Mouse (Mus musculus): ENCODE data around the gene Tmem86a.

Gene Tmem86a

GRCm38 (mm10) chr7:47050366-47050765 lies at the start of gene Tmem86a:
Gene Tmem86a, plus strand, starts transcription at chr7:47050601.
- under 1% methylated on average over 33 of the region's 33 CpGs for WGBS

DNA sequence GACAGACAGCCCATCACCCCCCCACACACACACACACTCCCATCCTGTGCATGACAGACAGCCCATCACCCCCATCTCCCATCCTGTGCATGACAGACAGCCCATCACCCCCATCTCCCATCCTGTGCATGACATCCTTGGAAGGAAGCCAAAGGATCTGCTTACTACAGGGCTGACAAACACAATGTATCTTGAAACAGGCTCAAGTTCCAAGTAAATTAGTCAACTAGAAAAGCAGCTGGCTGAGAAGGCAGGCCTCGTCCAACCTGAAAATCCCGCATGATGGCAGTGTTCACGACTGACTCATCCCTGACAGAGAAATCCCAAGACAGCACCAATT lies 49.8 kb upstream of the Tmem86a start:
- WGBS: 18% methylated on average over 3 of the region's 3 CpGs

DNA sequence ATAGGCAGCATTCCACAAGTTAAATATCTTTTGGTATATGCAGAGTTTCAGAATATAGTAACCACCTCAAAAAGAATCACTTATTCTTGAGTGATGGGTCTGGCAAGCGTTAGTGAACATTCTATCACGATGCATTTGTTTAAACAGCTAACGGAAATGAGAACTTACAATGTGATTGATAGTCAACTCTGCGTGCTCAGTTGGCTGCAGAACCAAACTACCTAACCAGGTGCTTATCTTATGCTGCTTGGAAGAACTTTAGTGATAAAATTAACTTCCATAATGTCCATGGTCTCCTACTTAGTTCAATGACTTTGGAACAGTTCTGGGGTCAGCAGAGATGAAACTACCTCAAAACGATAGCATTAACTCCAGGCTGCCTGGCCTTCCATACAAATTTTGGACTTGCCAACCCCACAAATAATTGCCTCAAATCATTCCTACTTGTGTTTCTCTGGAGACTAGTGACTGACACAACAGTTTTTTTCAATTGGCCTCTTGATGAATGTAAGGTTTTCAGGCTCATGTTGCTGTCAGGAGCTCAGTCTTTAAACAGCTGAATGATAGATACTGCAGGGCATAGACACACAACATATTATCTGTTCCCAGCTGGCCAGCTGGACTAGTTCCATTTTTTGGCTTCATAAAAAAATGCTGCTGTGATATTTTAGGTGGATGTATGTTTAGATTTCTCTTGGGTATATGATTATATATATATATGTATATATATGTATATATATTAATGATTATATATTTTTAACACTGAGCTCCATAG lies 49.1 kb upstream of the Tmem86a start:
- WGBS: 46% methylated on average over 5 of the region's 5 CpGs

DNA sequence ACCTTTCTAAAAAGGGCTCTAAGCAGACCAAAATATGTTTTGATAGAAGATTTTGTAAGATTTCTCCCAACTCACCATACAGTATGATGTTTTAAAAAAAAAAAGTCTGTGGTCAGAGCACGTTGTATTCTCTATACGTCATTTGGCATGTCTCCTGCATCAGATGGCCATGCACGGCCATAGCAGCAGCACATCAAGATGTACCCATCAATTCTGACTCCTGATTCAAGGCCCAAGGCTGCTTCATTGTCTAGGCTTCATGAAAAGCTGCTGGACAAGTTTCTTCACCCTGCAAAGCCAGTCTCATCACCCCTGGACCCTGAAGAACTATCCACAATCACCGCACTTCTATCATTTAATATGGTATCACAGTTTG lies 48.5 kb upstream of the Tmem86a start:
- 66% methylated on average over 4 of the region's 4 CpGs for WGBS

GRCm38 (mm10) chr7:47003411-47004115 lies 46.8 kb upstream of the Tmem86a start:
- 60% methylated on average over 3 of the region's 3 CpGs for WGBS

- WGBS: 9% methylated on average over 21 of the region's 21 CpGs
Measured at GRCm38 (mm10) chr7:47007109-47007780, 43.2 kb upstream of the Tmem86a start.

DNA sequence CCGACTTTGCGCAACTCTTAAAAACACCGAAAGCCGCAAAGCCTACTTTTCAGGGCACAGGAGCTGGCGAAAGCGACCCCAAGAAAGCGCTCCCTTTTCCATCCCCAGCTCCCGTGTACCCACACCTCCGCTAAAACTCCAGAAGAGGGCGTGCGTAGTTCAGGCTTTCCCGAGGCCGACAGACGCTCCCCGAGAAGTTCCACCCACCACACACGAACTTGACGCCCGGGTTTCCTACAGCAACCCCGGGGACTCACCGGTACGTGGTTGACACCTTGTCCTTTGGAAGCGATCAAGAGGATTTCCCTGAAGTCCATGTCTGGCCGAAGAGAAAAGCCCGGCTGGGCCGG lies 42.6 kb upstream of the Tmem86a start:
- WGBS: under 1% methylated on average over 25 of the region's 25 CpGs

GRCm38 (mm10) chr7:47008168-47008993 lies 42.0 kb upstream of the Tmem86a start, which contains the start of gene Spty2d1:
Gene Spty2d1, minus strand, starts transcription at chr7:47008411.
- under 1% methylated on average over 57 of the region's 57 CpGs for WGBS

DNA sequence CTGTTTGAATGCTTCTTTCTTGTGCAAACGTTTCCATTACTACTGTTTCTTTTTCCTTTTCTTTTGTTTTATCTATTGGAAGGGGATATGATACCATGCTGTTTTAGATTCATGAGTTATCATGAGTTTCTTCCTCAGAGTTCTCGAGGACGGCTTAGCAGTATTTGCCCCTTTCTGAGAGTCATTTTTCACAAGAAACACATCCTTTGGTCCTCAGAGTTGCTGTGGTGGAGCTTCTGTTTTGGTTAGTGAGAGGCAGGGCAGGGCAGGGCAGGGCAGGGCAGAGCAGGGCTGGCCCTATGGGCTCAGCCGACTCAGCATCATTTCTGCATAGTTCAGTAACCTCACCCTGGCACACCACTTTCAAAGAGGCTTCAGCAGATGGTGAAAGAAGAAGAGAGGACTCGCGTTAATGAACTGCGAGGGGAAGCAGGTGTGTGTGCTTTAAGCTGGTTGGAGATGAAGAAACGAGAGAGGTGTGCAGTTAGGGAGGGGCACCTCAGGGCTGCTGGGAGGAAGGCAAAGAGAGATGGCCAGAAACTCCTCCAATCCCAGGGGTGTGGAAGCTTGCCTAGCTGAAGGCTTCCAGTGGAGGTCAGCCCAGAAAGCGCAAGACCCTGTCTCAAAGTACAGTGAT lies 37.2 kb upstream of the Tmem86a start:
- WGBS: 55% methylated on average over 9 of the region's 9 CpGs

DNA sequence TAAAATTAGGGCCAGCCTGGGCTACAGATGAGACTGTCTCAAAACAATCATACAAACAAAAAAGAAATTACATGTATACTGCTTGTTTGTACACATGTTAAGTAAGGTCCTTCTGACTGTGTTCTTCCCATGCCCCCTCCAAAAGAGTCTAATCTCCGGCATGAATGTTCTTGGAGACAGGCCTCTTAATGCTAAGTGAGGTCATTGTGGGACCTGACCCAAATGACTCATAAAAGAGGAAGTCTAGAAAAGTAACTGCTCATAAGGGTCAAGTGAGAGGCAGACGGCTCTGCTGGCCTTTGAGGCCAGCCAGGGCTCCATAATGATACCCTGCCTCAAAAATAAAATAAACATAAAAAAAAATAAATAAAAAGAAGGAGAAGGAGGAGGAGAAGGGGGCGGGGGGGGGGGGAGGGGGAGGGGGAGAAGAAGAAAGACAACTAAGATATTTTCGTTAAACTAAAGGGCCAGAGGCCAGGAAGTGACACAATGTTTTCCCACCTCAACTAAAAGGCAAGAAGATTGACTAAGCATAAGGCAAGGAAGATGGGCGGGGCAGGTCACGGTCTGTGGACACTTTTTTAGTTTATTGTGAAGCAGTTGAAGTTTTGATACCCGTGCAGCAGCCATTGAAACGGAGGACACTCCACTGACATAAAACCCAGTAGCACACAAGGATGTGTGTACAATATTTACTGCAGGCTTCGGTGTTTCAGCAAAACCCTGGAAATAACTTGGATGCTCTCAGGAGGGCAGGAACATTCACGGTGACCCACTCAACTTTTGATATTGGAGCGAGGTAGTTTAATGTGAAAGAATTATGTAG lies 35.6 kb upstream of the Tmem86a start:
- WGBS: 54% methylated on average over 11 of the region's 11 CpGs

DNA sequence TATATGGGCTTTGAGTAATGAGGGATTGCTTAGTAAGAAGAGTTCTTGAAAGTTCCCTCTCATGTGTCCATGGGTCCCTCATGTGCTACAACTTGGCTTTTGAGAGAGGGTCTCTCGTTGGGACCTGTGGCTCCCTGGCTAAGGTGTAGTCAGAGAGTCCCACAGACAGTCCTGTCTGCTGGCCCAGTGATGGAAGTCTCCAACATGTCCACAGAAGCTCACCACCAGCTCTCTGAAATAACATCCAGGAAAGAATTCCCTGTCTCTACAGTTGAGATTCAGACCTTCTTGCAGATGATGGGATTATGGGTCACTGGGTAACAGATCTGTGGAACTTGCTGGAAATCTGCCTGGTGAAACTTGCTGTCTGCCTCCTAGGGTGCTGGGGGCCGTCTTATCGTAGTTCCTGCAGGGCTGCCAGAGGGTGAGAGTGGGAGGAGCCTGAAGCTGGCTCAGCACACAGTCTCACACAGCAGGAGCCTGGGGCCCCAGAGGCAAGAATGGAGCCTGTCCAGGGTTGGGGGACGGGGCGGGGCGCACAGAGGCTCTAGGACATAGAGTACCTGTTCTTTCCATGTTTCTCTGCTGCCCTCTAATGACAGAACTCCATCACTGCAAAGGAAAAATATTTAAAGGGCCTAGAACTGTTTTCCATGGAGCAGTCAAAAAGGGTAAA lies 34.9 kb upstream of the Tmem86a start:
- WGBS: 9% methylated on average over 6 of the region's 6 CpGs

DNA sequence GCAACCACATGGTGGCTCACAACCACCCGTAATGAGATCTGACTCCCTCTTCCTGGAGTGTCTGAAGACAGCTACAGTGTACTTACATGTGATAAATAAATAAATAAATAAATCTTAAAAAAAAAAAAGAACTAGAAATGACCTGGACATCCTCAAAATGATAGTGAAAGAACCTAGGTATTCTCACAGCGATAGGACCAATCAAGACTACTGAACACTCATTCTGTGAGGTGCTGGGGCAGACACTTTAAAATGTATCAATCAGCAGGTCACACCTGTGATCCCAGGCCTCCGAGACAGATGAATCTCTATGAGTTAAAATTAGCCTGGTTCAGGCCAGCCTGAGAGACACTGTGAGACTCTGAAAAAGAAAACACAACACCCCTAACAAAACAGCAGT lies 33.8 kb upstream of the Tmem86a start:
- WGBS: 86% methylated on average over 3 of the region's 3 CpGs

DNA sequence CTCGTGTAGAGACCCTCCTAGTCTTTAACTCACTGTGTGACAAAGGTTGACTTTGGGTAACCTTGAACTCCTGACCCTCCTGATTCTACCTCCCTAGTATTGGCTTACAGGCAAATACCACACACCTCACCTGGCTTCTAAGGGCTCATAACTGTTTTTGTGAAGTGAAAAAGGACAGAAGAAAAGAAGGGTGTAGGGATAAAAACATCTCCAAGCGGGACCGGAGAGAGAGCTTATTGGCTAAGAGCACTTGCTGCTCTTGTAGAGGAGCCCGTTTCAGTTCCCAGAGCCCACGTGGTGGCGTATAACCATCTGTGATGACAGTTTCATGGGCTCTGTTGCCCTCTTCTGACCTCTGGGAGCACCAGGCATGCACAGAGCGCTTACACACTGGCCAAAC lies 33.3 kb upstream of the Tmem86a start:
- WGBS: 78% methylated on average over 7 of the region's 7 CpGs

- 50% methylated on average over 5 of the region's 5 CpGs for WGBS
Measured at GRCm38 (mm10) chr7:47019641-47020040, 30.8 kb upstream of the Tmem86a start.

DNA sequence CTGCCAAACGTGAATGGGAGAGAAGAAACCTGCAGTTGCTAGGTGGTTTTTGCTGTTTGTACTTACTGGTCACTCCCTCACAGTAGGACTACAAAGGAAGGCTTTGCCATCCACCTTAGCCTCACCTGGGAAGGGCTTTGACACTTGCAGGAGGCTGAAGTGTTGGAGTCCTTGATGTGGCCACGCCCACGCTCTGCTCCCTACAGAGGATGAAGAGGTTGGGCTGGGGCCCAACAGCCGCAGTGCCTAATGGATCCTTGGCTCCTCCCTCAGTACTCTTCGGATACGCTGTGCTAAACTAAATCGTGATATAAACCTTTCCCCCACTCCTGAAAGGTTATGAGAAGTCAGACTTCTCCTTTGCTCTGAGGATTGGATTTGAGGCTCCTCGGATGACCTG lies 29.4 kb upstream of the Tmem86a start:
- 40% methylated on average over 8 of the region's 8 CpGs for WGBS

DNA sequence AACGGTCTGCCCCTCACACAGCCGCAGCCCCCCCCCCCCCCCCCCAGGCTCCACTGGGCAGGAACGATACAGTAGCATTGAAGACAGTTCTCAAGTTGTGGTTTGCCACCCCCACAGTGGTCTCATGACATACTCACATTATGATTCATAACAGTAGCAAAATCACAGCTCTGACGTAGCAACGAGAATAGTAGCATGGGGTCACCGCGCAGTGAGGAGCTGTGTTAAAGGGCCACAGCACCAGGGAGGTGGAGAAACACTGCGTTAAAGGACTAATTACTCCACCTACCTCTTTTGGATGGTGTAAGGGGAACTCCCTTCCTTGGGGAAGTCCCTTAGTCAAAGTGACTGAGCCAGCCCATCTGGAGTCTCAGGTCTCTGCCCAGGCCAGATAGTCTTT lies 27.9 kb upstream of the Tmem86a start:
- 51% methylated on average over 8 of the region's 8 CpGs for WGBS

DNA sequence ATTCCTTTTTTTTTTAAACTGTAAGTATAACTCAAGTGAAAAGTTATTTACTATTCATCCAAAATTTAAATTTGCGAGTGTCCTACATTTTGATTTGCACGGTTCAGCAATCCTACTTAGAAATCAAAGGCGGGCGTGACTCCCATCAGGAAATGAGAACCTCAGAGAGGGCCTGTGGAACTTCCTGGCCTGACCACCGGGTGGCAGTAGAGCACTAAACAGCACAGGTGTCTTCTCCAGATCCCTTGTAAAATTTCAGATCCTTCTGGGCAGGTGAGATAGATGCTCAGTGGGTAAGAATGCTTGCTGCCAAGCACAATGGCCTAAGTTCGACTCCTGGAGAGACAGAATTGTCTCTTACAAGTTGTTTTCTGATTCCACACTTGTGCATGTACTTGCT lies 26.9 kb upstream of the Tmem86a start:
- 12% methylated on average over 6 of the region's 6 CpGs for WGBS

- 91% methylated on average over 7 of the region's 7 CpGs for WGBS
Measured at GRCm38 (mm10) chr7:47024454-47024853, 25.9 kb upstream of the Tmem86a start.

- 54% methylated on average over 9 of the region's 9 CpGs for WGBS
Measured at GRCm38 (mm10) chr7:47025429-47025828, 25.0 kb upstream of the Tmem86a start.

DNA sequence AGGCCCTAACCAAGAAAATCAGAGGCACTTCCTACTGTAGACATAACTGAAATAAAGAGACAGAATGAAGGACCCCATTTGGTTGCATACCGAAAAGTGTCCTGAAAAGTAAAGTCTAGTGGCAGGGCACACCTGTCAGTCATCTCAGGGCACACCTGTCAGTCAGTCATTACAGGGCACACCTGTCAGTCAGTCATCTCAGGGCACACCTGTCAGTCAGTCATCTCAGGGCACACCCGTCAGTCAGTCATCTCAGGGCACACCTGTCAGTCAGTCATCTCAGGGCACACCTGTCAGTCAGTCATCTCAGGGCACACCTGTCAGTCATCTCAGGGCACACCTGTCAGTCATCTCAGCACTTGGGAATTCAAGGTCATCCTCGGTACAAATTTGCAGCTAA lies 23.5 kb upstream of the Tmem86a start:
- WGBS: 81% methylated on average over 3 of the region's 3 CpGs

All from cerebral cortex, adult 2 months (tissue).